Mouse (Mus musculus) megakaryocyte, adult 5-6 weeks (primary cell): ENCODE results near the gene Nmnat2. TPM values are rescaled to one million over a fixed set of nuclear protein-coding genes. Genes with fewer than 3 reads are reported as not detected.
A peak's percentile ranks its signal among the peaks of the same experiment; 100 is the strongest.

Experiments used
- ATAC-seq: 2 replicates; pipeline ENCODE4 v1.8.0; 2016; ENCODE audit warnings: mild to moderate bottlenecking, inconsistent platforms; ENCODE audit not compliant: poor library complexity, severe bottlenecking
- total RNA-seq, 2 experiments: library from RNA; stranded (forward) in 1 of 2; stranded (reverse) in 1 of 2; fragments of 153-499, 151-499 nt in 1 of 2; fragments of 221-1000, 200-1000 nt in 1 of 2; gene quantifications; 2 replicates each; pipeline versions ENCODE4 v1.2.3 to v1.2.4; 2015 to 2017

The Nmnat2 gene
- total RNA-seq, 2 experiments from 2014 or later: not detected

- ATAC-seq: no peak
Observed at GRCm38 (mm10) chr1:153091438-153092236, 136.8 kb downstream of the Nmnat2 start.

DNA sequence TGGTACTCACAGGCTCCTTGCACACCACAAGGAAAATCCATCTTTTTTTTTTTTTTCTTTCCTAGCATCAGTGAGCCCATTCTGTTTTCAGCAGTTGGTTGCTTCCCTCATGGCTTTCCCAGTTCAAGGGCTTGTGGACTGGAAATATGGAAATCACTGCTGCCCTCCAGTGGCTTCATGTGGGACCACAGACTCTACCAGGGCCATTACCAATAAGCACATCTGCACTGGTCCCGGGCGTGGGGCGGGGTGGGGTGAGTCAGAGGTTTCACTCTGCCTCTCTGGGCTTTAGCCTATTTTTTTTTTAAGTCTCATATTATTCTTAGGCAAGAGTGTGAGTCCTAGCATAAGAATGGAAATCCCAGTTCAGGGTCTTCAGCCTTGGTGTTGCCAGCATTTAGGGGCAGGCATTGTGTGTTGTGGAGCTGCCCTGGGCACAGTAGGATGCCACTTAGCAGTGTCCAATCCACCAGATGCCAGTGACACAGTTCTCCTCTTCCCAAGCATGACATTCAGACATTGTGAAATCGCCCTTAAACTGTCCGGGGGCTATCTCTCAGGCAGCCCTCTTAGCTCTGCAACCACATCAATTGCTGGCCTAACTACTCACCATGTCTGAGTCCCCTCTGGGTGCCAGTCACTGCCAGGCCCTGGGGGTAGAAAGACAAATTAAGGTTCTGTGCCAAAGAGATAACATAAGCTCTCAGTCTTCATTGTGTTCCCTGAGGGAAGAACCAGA lies 137.6 kb downstream of the Nmnat2 start:
- peak; percentile 67 for ATAC-seq

- ATAC-seq: no peak
Observed at GRCm38 (mm10) chr1:153093172-153093571, 138.4 kb downstream of the Nmnat2 start.

DNA sequence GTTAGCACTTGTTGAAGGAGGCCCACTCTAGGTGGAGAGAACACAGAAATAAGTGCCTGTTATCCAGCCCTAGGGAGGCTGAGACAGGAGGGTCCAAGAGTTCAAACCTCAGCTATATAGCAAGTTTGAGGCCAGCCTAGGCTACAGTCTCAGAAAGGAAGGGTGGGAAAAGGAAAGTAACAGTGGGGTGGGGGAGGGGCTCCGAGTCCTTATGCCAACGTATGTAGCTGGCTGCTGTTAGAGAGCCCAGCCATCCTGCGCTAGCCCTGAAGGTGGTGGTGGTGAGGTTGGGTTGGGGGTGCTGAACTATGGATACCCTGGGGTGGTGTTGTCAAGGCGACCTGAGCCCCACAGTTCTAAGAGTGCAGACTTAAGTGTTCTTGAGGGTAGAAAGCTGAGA lies 138.8 kb downstream of the Nmnat2 start:
- no peak for ATAC-seq

DNA sequence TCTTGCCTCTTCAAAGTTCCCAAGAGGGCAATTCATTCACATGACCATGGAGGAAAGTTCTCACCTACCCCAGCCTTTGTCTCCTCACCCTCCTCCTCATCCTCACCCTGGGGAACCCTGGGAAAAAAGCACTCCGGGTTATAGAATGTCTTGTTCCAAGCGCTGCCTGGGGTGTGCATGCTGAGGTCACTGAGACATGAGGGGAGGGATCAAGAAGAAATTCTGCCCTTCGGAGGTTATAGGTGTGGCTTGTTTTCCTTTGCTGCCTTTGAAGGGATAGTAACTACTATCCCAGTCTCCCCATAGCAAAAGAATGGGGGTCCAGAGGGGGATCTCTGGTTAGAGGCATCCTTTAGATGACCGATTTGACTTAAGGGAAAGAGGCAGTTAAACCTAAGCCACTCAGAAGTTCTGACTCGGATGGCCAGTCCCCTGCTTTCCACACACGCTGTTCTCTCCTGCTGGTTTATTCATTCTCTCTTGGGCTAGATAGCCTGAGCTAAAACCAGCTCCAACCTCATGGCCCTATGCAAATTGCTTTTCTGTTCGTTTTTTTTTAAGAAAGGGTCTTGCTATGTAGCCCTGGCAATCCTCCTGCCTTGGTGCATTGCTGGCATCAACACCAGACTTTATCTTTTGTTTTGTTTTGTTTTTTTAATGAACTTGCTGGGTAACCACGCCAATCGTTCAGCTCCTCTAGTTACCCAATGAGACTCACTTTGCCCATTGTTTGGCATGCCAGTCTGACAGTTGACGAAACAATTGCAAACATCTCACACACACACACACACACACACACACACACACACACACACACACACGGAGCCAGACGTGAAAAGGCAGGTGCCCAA lies 139.7 kb downstream of the Nmnat2 start:
- no peak for ATAC-seq

GRCm38 (mm10) chr1:153095328-153095727 lies 140.5 kb downstream of the Nmnat2 start:
- no peak for ATAC-seq

DNA sequence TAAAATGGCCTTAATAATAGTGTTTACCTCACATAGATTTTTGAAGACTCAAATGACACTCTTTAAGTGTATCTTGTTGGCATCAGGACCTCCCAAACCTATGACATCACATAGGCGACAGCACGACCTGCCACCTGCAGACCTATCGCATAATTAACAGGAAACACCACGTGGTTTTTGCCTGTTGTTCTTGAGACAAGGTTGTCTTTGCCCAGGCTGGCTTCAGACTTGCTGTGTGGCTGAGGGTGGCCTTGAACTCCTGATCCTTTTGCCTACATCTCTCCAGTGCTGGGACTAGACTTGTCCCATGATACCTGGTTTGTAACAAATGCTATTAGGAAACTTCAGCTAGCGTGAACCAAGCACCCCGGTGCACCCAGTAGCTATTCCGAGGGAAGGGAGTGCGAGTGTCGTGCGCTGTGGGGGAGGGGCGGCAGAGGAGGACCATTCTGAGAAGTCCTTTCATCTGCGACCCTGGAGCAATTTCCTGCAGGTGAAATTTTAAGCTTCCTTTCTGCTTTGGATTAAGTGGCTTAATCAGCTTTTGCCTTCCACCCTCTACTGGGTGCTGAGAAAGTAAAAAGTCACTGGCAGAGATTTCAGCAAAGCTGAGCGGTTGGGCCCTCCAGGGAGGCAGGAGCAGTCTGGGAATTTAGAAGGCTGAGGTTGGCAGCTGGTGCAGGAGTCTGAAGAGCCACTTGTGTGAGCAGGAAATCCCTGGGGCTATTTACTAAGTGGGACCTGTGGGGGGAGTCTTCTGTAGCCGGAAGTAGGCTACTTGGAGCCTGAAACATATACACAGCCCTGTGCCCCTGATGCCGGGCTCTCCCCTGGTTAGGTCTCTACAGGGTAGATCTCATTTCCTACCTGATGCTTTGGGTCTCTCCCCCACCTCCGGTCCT lies 141.3 kb downstream of the Nmnat2 start:
- no peak for ATAC-seq

GRCm38 (mm10) chr1:153097017-153097675 lies 142.4 kb downstream of the Nmnat2 start:
- no peak for ATAC-seq

- ATAC-seq: no peak
Observed at GRCm38 (mm10) chr1:153098586-153098985, 143.8 kb downstream of the Nmnat2 start.

DNA sequence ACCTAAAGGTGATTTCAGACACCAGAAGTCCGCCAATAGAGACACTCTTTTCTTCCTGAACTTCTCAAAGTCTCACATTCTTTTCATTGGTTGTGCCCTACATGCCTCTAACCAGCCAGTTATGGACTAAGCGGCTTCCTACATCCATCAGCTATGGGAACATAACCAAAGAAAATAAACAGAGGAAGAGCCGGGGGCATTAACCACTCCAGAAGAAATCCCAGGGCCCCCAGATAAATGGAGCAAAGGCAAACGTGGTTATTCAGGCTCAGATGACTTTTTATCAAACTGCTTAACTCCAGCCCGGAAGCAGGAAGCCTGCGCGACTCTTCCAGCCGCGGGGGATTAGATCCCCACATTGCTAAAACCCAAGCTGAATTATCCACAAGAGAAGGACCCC lies 146.1 kb downstream of the Nmnat2 start:
- no peak for ATAC-seq

DNA sequence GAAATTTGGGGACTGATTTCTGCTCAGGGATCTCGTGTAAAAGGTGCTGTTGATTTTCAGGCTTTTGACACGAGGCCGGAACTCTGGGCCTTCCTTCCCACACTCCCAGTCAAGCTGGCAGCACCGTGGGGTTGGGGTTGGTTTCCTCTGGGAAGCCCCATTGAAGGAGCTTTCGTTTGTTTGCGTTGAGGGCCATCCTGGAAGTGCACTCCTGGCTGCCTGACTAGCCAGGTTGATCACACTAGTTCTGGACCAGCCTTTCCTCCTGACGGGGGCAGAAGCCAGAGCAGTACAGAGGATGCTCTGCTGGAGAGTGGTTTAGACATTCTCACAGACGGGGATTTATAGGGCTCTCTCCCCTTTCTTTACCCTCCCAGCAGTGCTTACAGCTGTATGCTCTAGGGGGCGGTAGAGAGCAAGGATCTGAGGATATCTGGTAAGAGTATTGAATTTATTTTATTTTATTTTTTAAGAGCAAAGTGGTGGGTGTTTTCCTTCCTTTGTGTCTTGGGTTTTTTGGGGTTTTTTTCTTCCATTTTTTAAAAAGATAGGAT lies 146.6 kb downstream of the Nmnat2 start:
- peak; percentile 47; the same call in 1 of the 2 replicates for ATAC-seq

DNA sequence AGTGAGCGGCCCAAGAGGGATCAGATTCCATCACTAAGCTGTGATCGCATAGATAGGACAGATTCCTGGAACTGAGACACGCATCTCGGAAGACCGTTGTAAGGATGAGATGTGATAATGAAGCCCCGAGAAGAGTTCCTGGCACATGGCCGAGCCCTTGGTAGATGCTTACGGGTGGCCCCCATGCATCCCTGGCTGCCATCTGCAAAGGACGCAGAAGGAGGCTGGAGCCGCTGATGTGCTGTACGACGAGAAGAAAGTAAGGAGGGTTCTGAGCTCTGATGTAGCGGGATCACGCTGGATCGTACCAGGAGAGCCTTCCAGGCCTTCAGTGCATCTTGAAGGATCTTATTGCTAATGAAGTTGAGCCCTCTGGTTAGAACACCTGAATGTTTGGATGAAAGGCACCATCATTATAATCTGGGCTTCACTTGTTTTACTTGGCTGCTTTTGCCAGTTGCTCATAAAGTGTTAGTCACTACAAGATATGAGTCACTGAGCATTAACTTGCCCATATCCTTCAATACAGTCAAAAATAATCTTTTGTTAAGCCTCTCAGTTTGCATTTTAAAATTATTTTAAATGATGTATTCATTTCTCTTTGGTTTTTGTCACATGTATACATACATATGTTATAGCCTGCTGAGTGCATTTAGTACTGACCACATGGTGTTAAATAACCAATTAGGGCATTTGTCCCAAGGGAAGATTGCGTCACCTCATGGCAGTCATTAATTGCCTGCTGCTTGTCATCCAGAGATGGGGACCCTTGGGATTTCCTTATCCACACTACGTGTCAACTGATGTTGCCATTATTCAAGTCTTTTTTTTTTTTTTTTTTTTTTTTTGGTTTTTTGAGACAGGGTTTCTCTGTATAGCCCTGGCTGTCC lies 147.7 kb downstream of the Nmnat2 start:
- no peak for ATAC-seq

- ATAC-seq: no peak
Observed at GRCm38 (mm10) chr1:153103186-153103554, 148.4 kb downstream of the Nmnat2 start.

- ATAC-seq: no peak
Observed at GRCm38 (mm10) chr1:153104804-153105203, 150.0 kb downstream of the Nmnat2 start.

- ATAC-seq: no peak
Observed at GRCm38 (mm10) chr1:153107866-153108265, 153.1 kb downstream of the Nmnat2 start.

DNA sequence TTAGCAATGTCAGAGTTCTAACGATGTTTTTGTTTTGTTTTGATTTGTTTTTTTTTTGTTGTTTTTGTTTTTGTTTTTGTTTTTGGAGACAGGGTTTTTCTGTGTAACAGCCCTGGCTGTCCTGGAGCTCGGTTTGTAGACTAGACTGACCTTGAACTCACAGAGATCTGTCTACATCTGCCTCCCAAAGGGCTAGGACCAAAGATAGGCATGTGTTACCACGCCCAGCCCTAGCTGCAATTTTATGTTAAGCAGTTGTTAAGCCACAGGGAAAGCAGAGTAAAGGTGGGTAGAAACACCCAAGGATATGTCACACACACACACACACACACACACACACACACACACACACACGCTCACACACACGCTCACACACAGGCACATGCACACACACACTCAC lies 154.6 kb downstream of the Nmnat2 start:
- no peak for ATAC-seq

DNA sequence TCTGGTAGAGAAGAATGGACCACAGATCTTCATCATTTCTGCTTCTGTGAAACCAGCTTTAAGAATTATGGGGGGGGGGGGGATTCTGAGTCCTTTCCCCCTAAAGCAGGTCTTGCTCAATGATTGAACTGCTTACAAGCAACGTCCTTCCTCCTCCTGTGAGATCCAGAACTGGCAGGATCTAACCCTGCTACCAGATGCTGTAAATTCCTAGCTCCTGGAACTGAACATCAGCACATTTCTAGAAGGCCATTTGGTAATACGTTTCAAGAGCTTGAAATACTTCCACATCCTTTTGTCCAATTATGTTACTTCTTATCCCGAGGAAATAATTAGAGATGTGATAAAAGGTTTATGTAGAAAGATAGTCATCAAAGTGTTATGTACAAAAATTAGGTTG lies 155.0 kb downstream of the Nmnat2 start:
- ATAC-seq: no peak

GRCm38 (mm10) chr1:153111596-153111995 lies 156.8 kb downstream of the Nmnat2 start:
- no peak for ATAC-seq
